Mouse (Mus musculus) spleen, adult 18-20 months (tissue): ENCODE data around the gene Aass.

Source experiments
- DNase-seq, 2 experiments: peaks; one replicate each; pipeline ENCODE4 v3.0.0; 2022; ENCODE audit warnings: mixed read lengths in 2 of 2

The Aass gene

DNA sequence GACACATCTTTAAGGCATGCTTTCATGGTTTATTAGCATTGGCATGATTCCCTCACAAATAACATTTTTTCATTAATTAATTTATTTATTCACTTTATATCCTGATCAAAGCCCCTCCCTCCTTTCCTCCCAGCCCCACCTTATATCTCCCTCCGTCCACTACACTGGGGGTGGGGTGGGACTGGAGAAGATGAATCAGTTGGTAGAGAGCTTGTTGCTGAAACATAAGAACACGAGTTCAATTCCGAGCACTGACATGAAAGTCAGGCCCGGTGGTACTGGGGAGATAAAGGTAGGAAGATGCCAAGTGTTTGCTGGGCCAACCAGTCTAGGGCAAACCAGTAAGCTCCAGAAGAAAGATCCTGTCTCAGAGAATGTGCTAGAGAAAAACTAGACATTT is 84.0 kb downstream of the Aass start:
- no peak for DNase-seq

DNA sequence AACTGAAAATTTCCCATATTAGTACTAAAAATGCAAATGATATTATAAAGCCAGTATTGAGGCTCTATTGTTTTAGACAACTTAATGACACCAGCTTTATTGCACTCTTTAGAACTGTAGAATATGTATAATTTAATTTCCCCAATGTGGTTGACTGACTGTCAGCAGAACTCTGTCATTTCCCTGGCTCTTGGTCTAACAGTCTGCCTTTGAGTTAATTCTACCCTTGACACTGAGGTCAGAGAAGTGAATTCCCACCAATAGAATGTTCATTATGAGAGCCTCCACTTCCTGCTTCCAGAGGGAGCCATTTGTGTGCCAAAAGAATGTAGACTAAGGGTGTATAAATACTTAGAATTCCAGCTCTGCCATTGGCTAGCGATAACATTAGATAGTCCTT is 104.5 kb downstream of the Aass start:
- no peak for DNase-seq
